Mouse (Mus musculus) layer of hippocampus, postnatal 10 days (tissue): ENCODE data around the gene Agtpbp1. TPM values are rescaled to one million over a fixed set of nuclear protein-coding genes. Genes with fewer than 3 reads are reported as not detected.
"Not testable (repeated sequence)": the region's sequence is repeated elsewhere in the genome, so short reads cannot be mapped to it uniquely, and the experiment has no call there.

Experiments
- DNase-seq, 2 experiments: peaks; one replicate each; pipeline ENCODE4 v3.0.0; 2021; ENCODE audit warnings: low spot score in 2 of 2
- total RNA-seq, 2 experiments: library from RNA; stranded (reverse); gene quantifications; 2 replicates each; pipeline ENCODE4 v1.2.3; 2021

The Agtpbp1 gene
- total RNA-seq, 2 experiments from 2014 or later = 343 to 364 TPM

- DNase-seq = no peak
These were observed 95.9 kb downstream of the Agtpbp1 start for GRCm38 (mm10) chr13:59489143-59489542.

- DNase-seq = no peak
These were observed 97.7 kb downstream of the Agtpbp1 start for GRCm38 (mm10) chr13:59487287-59487686.

- DNase-seq = no peak
These were observed 98.8 kb downstream of the Agtpbp1 start for GRCm38 (mm10) chr13:59486243-59486642.

GRCm38 (mm10) chr13:59485456-59485855, 99.6 kb downstream of the Agtpbp1 start:
- no peak for DNase-seq

GRCm38 (mm10) chr13:59481484-59481855, 103.6 kb downstream of the Agtpbp1 start:
- DNase-seq = no peak

GRCm38 (mm10) chr13:59480599-59481483, 104.2 kb downstream of the Agtpbp1 start:
- DNase-seq = no peak

- not testable (repeated sequence) for DNase-seq
These were observed 107.1 kb downstream of the Agtpbp1 start for GRCm38 (mm10) chr13:59477928-59478327.

GRCm38 (mm10) chr13:59477451-59477850, 107.6 kb downstream of the Agtpbp1 start:
- no peak for DNase-seq

GRCm38 (mm10) chr13:59474973-59475372, 110.1 kb downstream of the Agtpbp1 start:
- DNase-seq = no peak

GRCm38 (mm10) chr13:59473341-59473740, 111.7 kb downstream of the Agtpbp1 start:
- DNase-seq = no peak

- no peak for DNase-seq
These were observed 112.8 kb downstream of the Agtpbp1 start for GRCm38 (mm10) chr13:59472222-59472621.

- DNase-seq = no peak
These were observed 115.3 kb downstream of the Agtpbp1 start for GRCm38 (mm10) chr13:59469701-59470100.

GRCm38 (mm10) chr13:59468181-59468802, 116.7 kb downstream of the Agtpbp1 start:
- no peak for DNase-seq

- DNase-seq = peak; percentile 59 to 61
These were observed 117.4 kb downstream of the Agtpbp1 start for GRCm38 (mm10) chr13:59467591-59467990.

GRCm38 (mm10) chr13:59460958-59461357, 124.1 kb downstream of the Agtpbp1 start:
- DNase-seq = no peak

GRCm38 (mm10) chr13:59456203-59456602, 128.8 kb downstream of the Agtpbp1 start:
- no peak for DNase-seq

GRCm38 (mm10) chr13:59454001-59454785, 130.8 kb downstream of the Agtpbp1 start:
- peak in 1 of 2 experiments; percentile 29 for DNase-seq

GRCm38 (mm10) chr13:59453582-59453981, 131.4 kb downstream of the Agtpbp1 start:
- DNase-seq = no peak

- DNase-seq = no peak
These were observed 132.0 kb downstream of the Agtpbp1 start for GRCm38 (mm10) chr13:59453045-59453444.

GRCm38 (mm10) chr13:59450840-59451239, 134.2 kb downstream of the Agtpbp1 start:
- no peak for DNase-seq

- DNase-seq = no peak
These were observed 137.9 kb downstream of the Agtpbp1 start for GRCm38 (mm10) chr13:59447130-59447529.

- no peak for DNase-seq
These were observed 139.8 kb downstream of the Agtpbp1 start for GRCm38 (mm10) chr13:59445179-59445578.
